Mouse (Mus musculus): ENCODE measurements at regions not wholly inside any gene's neighbourhood (a gene's known extent, or its start where the extent isn't known, plus 50 kb on each side); places are given as distances from the start of the nearest gene placed in this dataset.

GRCm38 (mm10) chr12:51108044-51108443, 239.8 kb upstream of the G2e3 start:
- H3K27ac ChIP-seq (ENCODE audit: low read length), result no peak overlapping the region
- H3K4me2 ChIP-seq (ENCODE audit: low read length), result no peak overlapping the region
- WGBS, result 92% methylated on average over 5 of the region's 5 CpGs
- no peaks in the 10 kb centered on the region for H3K9me3 ChIP-seq (replicated peaks; ENCODE audit: control insufficient read depth, low read length, poor library complexity, severe bottlenecking)
- H3K27me3 ChIP-seq (ENCODE audit: control insufficient read depth, insufficient read depth, low read depth, low read length), result no peaks in the 10 kb centered on the region
- no peaks in the 10 kb centered on the region for H3K36me3 ChIP-seq (ENCODE audit: control insufficient read depth, insufficient read depth, low read length)
- no peak for ATAC-seq
- no peak overlapping the region for H3K4me3 ChIP-seq (ENCODE audit: low read depth, low read length)
- peaks cover 4% of the 10 kb centered on the region; the same call in 1 of the 2 replicates for H3K4me1 ChIP-seq (ENCODE audit: control insufficient read depth, insufficient read depth, low read length)
- no peak overlapping the region for H3K9ac ChIP-seq (ENCODE audit: low read depth, low read length)

- H3K4me2 ChIP-seq (ENCODE audit: low read length), result no peak overlapping the region
- H3K4me1 ChIP-seq (ENCODE audit: control insufficient read depth, insufficient read depth, low read length), result no peaks in the 10 kb centered on the region
- H3K4me3 ChIP-seq (ENCODE audit: low read depth, low read length), result no peak overlapping the region
- no peak for ATAC-seq
- H3K36me3 ChIP-seq (ENCODE audit: control insufficient read depth, insufficient read depth, low read length), result no peaks in the 10 kb centered on the region
- no peak overlapping the region for H3K27ac ChIP-seq (ENCODE audit: low read length)
- H3K27me3 ChIP-seq (ENCODE audit: control insufficient read depth, insufficient read depth, low read depth, low read length), result no peaks in the 10 kb centered on the region
- no peak overlapping the region for H3K9ac ChIP-seq (ENCODE audit: low read depth, low read length)
- H3K9me3 ChIP-seq (replicated peaks; ENCODE audit: control insufficient read depth, low read length, poor library complexity, severe bottlenecking), result no peaks in the 10 kb centered on the region
- 91% methylated on average over 4 of the region's 4 CpGs for WGBS
Observed at GRCm38 (mm10) chr12:51103541-51104042, 244.3 kb upstream of the G2e3 start.

DNA sequence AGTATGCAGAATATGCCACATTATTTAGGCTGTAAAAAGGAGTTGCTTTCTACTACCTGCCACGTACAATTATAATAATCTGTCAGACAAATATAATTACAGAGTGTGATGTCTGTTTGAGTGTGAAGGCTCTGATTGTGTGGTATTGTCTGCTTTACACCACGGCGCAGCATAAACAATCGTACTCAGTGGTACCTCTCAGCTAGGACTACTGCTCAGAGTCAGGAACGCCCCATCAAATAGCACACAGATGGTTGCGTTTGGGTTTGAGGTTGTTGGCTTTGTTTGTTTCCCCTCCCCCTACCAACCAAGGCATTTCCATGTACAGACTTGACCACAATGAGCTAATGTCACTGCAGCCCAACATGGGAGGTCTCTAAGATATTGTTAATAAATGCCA, 246.2 kb upstream of the G2e3 start:
- Histone ChIP-seq H3K4me2 (ENCODE audit: low read length) (no peak overlapping the region), H3K4me1 (ENCODE audit: control insufficient read depth, insufficient read depth, low read length) (no peaks in the 10 kb centered on the region), H3K4me3 (ENCODE audit: low read depth, low read length) (no peak overlapping the region), H3K9me3 (replicated peaks; ENCODE audit: control insufficient read depth, low read length, poor library complexity, severe bottlenecking) (no peaks in the 10 kb centered on the region), H3K36me3 (ENCODE audit: control insufficient read depth, insufficient read depth, low read length) (no peaks in the 10 kb centered on the region), H3K27ac (ENCODE audit: low read length) (no peak overlapping the region), H3K9ac (ENCODE audit: low read depth, low read length) (no peak overlapping the region), H3K27me3 (ENCODE audit: control insufficient read depth, insufficient read depth, low read depth, low read length) (no peaks in the 10 kb centered on the region)
- no peak for ATAC-seq
- 83% methylated on average over 6 of the region's 6 CpGs for WGBS

DNA sequence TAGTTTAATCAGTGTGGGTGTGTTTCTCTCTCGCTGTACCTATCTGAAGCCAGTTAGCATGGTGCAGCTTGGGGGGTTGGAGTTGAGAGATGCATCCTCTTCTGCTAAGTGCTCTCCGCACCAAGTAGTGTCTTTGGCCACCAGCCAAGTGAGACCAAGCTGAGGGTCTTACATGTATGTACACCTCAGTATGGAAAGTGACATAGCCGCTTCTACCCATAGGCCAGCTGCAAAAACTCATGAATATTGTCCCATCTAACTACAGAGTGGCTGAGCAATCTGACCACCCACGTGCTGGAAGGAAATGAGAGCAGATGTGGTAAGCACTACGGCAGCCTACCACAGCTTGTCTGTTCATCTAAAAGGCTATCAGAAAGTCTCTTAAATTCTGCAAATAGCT, 247.0 kb upstream of the G2e3 start:
- Histone ChIP-seq H3K9me3 (replicated peaks; ENCODE audit: control insufficient read depth, low read length, poor library complexity, severe bottlenecking) (no peaks in the 10 kb centered on the region), H3K4me3 (ENCODE audit: low read depth, low read length) (no peak overlapping the region), H3K36me3 (ENCODE audit: control insufficient read depth, insufficient read depth, low read length) (no peaks in the 10 kb centered on the region), H3K9ac (ENCODE audit: low read depth, low read length) (no peak overlapping the region), H3K27ac (ENCODE audit: low read length) (no peak overlapping the region), H3K4me1 (ENCODE audit: control insufficient read depth, insufficient read depth, low read length) (no peaks in the 10 kb centered on the region), H3K27me3 (ENCODE audit: control insufficient read depth, insufficient read depth, low read depth, low read length) (no peaks in the 10 kb centered on the region), H3K4me2 (ENCODE audit: low read length) (no peak overlapping the region)
- WGBS, result 91% methylated on average over 5 of the region's 5 CpGs
- ATAC-seq, result no peak

GRCm38 (mm10) chr12:51095974-51096373, 251.9 kb upstream of the G2e3 start:
- no peak for ATAC-seq

GRCm38 (mm10) chr12:51089324-51089723, 258.5 kb upstream of the G2e3 start:
- no peaks in the 10 kb centered on the region for H3K27me3 ChIP-seq (ENCODE audit: control insufficient read depth, insufficient read depth, low read depth, low read length)
- no peak overlapping the region for H3K27ac ChIP-seq (ENCODE audit: low read length)
- H3K36me3 ChIP-seq (ENCODE audit: control insufficient read depth, insufficient read depth, low read length), result no peaks in the 10 kb centered on the region
- H3K4me3 ChIP-seq (ENCODE audit: low read depth, low read length), result no peak overlapping the region
- H3K4me1 ChIP-seq (ENCODE audit: control insufficient read depth, insufficient read depth, low read length), result no peaks in the 10 kb centered on the region
- no peaks in the 10 kb centered on the region for H3K9me3 ChIP-seq (replicated peaks; ENCODE audit: control insufficient read depth, low read length, poor library complexity, severe bottlenecking)
- H3K9ac ChIP-seq (ENCODE audit: low read depth, low read length), result no peak overlapping the region
- 81% methylated on average over 7 of the region's 7 CpGs for WGBS
- ATAC-seq, result no peak
- H3K4me2 ChIP-seq (ENCODE audit: low read length), result no peak overlapping the region

More at GRCm38 (mm10) chr12:51095974-51096373, 251.9 kb upstream of the G2e3 start:
- Histone ChIP-seq H3K9me3 (replicated peaks; ENCODE audit: control insufficient read depth, low read length, poor library complexity, severe bottlenecking) (no peaks in the 10 kb centered on the region), H3K4me2 (ENCODE audit: low read length) (no peak overlapping the region), H3K9ac (ENCODE audit: low read depth, low read length) (no peak overlapping the region), H3K36me3 (ENCODE audit: control insufficient read depth, insufficient read depth, low read length) (no peaks in the 10 kb centered on the region), H3K27ac (ENCODE audit: low read length) (no peak overlapping the region), H3K4me1 (ENCODE audit: control insufficient read depth, insufficient read depth, low read length) (no peaks in the 10 kb centered on the region), H3K4me3 (ENCODE audit: low read depth, low read length) (no peak overlapping the region), H3K27me3 (ENCODE audit: control insufficient read depth, insufficient read depth, low read depth, low read length) (no peaks in the 10 kb centered on the region)
- WGBS, result 73% methylated on average over 4 of the region's 4 CpGs

DNA sequence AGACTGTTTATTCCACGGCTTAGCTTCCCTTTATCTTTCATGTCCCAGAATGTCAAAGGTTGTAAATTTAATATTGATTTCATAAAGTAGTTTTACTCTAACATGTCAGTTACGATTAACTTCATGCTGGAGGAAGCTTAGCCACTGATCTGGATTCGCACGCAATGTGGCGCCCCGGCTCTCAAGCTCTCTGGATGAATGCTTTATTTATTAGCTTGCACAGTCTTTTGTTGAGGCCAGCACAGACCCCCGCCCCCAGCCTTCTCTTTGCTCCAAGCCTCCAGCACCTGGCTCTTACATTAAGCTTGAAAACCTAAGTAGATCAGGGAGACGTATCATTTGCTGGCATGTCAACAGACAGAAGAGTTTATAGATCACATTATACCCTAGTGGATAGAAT, 266.1 kb upstream of the G2e3 start:
- no peak overlapping the region for H3K27ac ChIP-seq (ENCODE audit: low read length)
- H3K27me3 ChIP-seq (ENCODE audit: control insufficient read depth, insufficient read depth, low read depth, low read length), result no peaks in the 10 kb centered on the region
- 0 out of 2 replicates have a peak, but pooled peaks have one; percentile 66 for ATAC-seq
- H3K4me2 ChIP-seq (ENCODE audit: low read length), result peak overlapping the region; percentile 11; the same call in 1 of the 2 replicates
- H3K36me3 ChIP-seq (ENCODE audit: control insufficient read depth, insufficient read depth, low read length), result no peaks in the 10 kb centered on the region
- no peaks in the 10 kb centered on the region for H3K9me3 ChIP-seq (replicated peaks; ENCODE audit: control insufficient read depth, low read length, poor library complexity, severe bottlenecking)
- WGBS, result 20% methylated on average over 8 of the region's 8 CpGs
- 0 out of 2 replicates have a peak, but pooled peaks cover 2% of the 10 kb centered on the region for H3K4me1 ChIP-seq (ENCODE audit: control insufficient read depth, insufficient read depth, low read length)
- no peak overlapping the region for H3K9ac ChIP-seq (ENCODE audit: low read depth, low read length)
- no peak overlapping the region for H3K4me3 ChIP-seq (ENCODE audit: low read depth, low read length)

DNA sequence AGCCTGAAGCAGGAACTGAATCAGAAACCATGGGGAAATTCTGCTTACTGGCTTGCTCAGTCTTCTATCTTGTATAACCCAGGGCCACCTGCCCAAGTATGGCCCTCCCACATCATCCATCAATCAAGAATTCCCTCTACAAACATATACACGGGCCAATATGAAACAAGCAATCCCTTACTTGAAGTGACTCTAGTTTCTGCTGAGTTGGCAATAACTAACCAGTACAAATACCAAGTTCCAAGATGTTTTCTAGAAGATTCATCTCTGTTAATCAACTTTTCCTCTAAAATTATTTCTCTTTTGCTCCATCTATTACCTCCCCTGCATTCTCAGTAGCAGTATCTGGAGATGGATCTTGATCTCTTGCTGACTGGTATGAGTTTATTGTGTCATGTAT, 274.4 kb upstream of the G2e3 start:
- no peaks in the 10 kb centered on the region for H3K27me3 ChIP-seq (ENCODE audit: control insufficient read depth, insufficient read depth, low read depth, low read length)
- H3K36me3 ChIP-seq (ENCODE audit: control insufficient read depth, insufficient read depth, low read length), result no peaks in the 10 kb centered on the region
- no peaks in the 10 kb centered on the region for H3K9me3 ChIP-seq (replicated peaks; ENCODE audit: control insufficient read depth, low read length, poor library complexity, severe bottlenecking)
- H3K4me2 ChIP-seq (ENCODE audit: low read length), result no peak overlapping the region
- no peaks in the 10 kb centered on the region for H3K4me1 ChIP-seq (ENCODE audit: control insufficient read depth, insufficient read depth, low read length)
- no peak overlapping the region for H3K9ac ChIP-seq (ENCODE audit: low read depth, low read length)
- no peak for ATAC-seq
- H3K27ac ChIP-seq (ENCODE audit: low read length), result no peak overlapping the region
- H3K4me3 ChIP-seq (ENCODE audit: low read depth, low read length), result no peak overlapping the region
- WGBS, result 88% methylated on average over 1 of the region's 1 CpGs

GRCm38 (mm10) chr12:51060931-51061330, 286.9 kb upstream of the G2e3 start:
- no peak for ATAC-seq
- no peaks in the 10 kb centered on the region for H3K27me3 ChIP-seq (ENCODE audit: control insufficient read depth, insufficient read depth, low read depth, low read length)
- no peak overlapping the region for H3K4me2 ChIP-seq (ENCODE audit: low read length)
- H3K36me3 ChIP-seq (ENCODE audit: control insufficient read depth, insufficient read depth, low read length), result no peaks in the 10 kb centered on the region
- H3K4me3 ChIP-seq (ENCODE audit: low read depth, low read length), result no peak overlapping the region
- H3K27ac ChIP-seq (ENCODE audit: low read length), result no peak overlapping the region
- H3K4me1 ChIP-seq (ENCODE audit: control insufficient read depth, insufficient read depth, low read length), result no peaks in the 10 kb centered on the region
- WGBS, result 88% methylated on average over 3 of the region's 3 CpGs
- no peak overlapping the region for H3K9ac ChIP-seq (ENCODE audit: low read depth, low read length)
- no peaks in the 10 kb centered on the region for H3K9me3 ChIP-seq (replicated peaks; ENCODE audit: control insufficient read depth, low read length, poor library complexity, severe bottlenecking)
